Mouse (Mus musculus) CH12.LX (cell line): ENCODE results near the gene Olfr96.

ENCODE experiments used
- CTCF ChIP-seq, 2 experiments: IDR thresholded peaks in 1 of 2; conservative IDR thresholded peaks in 1 of 2; 2 replicates each; pipeline ENCODE4 v1.5.1; 2011 to 2012; ENCODE audit warnings: low read depth in 2 of 2, low read length in 2 of 2, improper control_type of control experiment in 1 of 2, inconsistent platforms in 1 of 2, mild to moderate bottlenecking in 1 of 2, moderate library complexity in 1 of 2
- MAX ChIP-seq: IDR thresholded peaks from 2 replicates; pipeline ENCODE4 v1.6.1; 2011; ENCODE audit warnings: low read length, improper control_type of control experiment
- POLR2A ChIP-seq: IDR thresholded peaks from 2 replicates; pipeline ENCODE4 v1.6.1; 2011; ENCODE audit warnings: low read depth, mild to moderate bottlenecking, improper control_type of control experiment, low read length
- UBTF ChIP-seq: IDR thresholded peaks from 2 replicates; pipeline ENCODE4 v1.6.1; 2012; ENCODE audit warnings: low read depth, mild to moderate bottlenecking, inconsistent platforms, low read length, improper control_type of control experiment, moderate library complexity

DNA sequence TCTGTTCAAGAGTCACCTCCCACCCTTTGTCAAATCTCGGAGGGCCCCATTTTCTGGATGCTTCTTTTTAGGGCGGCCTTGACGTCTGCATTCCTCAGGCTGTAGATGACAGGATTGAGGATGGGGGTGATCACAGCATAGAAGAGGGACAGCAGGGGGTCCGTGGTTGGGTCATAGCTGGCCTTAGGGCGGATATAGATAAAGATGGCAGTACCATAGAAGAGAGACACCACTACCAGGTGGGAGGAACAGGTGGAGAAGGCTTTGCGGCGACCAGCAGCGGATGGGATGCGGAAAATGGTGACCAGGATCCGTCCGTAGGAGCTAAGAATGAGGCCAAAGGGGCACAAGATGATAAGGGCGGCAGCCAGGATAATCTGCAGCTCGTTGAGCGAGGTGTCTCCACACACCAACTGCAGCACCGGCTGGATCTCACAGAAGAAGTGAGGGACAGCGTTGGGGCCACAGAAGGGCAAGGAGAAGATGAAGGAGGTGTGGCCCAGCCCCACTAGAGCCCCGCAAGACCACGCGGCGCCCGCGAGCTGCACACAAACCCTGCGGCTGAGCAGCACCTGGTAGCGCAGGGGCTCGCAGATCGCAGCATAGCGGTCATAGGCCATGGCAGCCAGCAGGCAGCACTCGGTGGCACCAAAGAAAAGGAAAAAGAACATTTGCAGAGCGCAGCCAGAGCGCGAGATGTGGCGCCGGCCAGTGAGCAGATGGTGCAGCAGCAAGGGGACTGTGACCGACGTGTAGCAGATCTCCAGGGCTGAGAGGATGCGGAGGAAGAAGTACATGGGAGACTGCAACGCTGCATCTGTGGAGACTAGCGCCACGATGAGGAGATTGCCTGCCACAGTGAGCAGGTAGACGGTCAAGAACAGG is 8.8 kb upstream of the Olfr96 start:
- TF ChIP-seq CTCF (conservative IDR thresholded peaks at IDR 0.05 in 1 of 2, IDR thresholded peaks at IDR 0.05 in 1 of 2; ENCODE audit: low read depth in 2 of 2, low read length in 2 of 2) (no peak), POLR2A (no peak), MAX (no peak), UBTF (no peak)
